Mouse (Mus musculus): Measurements from ENCODE around the gene Reep1. TPM values are rescaled to one million over a fixed set of nuclear protein-coding genes. Genes with fewer than 3 reads are reported as not detected.
A peak's percentile ranks its signal among the peaks of the same experiment; 100 is the strongest.

Gene Reep1
- 100 to 1,000 TPM; 158 to 166 TPM for total RNA-seq (2021)
- long read RNA-seq, transcript Reep1-201 (7 exons, 3,924 nt), result major isoform, 107 of 128 reads
- long read RNA-seq, partial matches to known transcripts, result 12 of 128 reads
- long read RNA-seq, other reads (novel, unspliced or antisense), result 9 of 128 reads

GRCm38 (mm10) chr6:71707511-71708501 is at the start of gene Reep1:
TSS of gene Reep1 (plus strand) at chr6:71707561.
- peak; percentile 68 to 77 for DNase-seq (ENCODE audit: low spot score in 2 of 2)

GRCm38 (mm10) chr6:71658290-71658689 is 49.1 kb upstream of the Reep1 start:
- no peak for DNase-seq (ENCODE audit: low spot score in 2 of 2)

GRCm38 (mm10) chr6:71664511-71664910 is 42.9 kb upstream of the Reep1 start:
- no peak for DNase-seq (ENCODE audit: low spot score in 2 of 2)

GRCm38 (mm10) chr6:71673166-71673565 is 34.2 kb upstream of the Reep1 start:
- DNase-seq (ENCODE audit: low spot score in 2 of 2), result no peak

GRCm38 (mm10) chr6:71678891-71679290 is 28.5 kb upstream of the Reep1 start:
- no peak for DNase-seq (ENCODE audit: low spot score in 2 of 2)

GRCm38 (mm10) chr6:71695150-71695549 is 12.2 kb upstream of the Reep1 start:
- DNase-seq (ENCODE audit: low spot score in 2 of 2), result no peak

- DNase-seq (ENCODE audit: low spot score in 2 of 2), result no peak
Observed at GRCm38 (mm10) chr6:71695599-71695998, 11.8 kb upstream of the Reep1 start.

GRCm38 (mm10) chr6:71706871-71707270 is 490 bp upstream of the Reep1 start:
- DNase-seq (ENCODE audit: low spot score in 2 of 2), result no peak

- DNase-seq (ENCODE audit: low spot score in 2 of 2), result no peak
Observed at GRCm38 (mm10) chr6:71708528-71708927, 1.2 kb downstream of the Reep1 start.

GRCm38 (mm10) chr6:71710323-71710722 is 3.0 kb downstream of the Reep1 start:
- DNase-seq (ENCODE audit: low spot score in 2 of 2), result no peak

GRCm38 (mm10) chr6:71711201-71711600 is 3.8 kb downstream of the Reep1 start:
- DNase-seq (ENCODE audit: low spot score in 2 of 2), result no peak

- no peak for DNase-seq (ENCODE audit: low spot score in 2 of 2)
Observed at GRCm38 (mm10) chr6:71713532-71713931, 6.2 kb downstream of the Reep1 start.

GRCm38 (mm10) chr6:71715006-71715405 is 7.6 kb downstream of the Reep1 start:
- no peak for DNase-seq (ENCODE audit: low spot score in 2 of 2)

- no peak for DNase-seq (ENCODE audit: low spot score in 2 of 2)
Observed at GRCm38 (mm10) chr6:71716434-71716833, 9.1 kb downstream of the Reep1 start.

- no peak for DNase-seq (ENCODE audit: low spot score in 2 of 2)
Observed at GRCm38 (mm10) chr6:71718322-71718721, 11.0 kb downstream of the Reep1 start.

GRCm38 (mm10) chr6:71719302-71719701 is 11.9 kb downstream of the Reep1 start:
- DNase-seq (ENCODE audit: low spot score in 2 of 2), result no peak

- no peak for DNase-seq (ENCODE audit: low spot score in 2 of 2)
Observed at GRCm38 (mm10) chr6:71722988-71723387, 15.6 kb downstream of the Reep1 start.

- DNase-seq (ENCODE audit: low spot score in 2 of 2), result no peak
Observed at GRCm38 (mm10) chr6:71723555-71723954, 16.2 kb downstream of the Reep1 start.

GRCm38 (mm10) chr6:71726710-71727109 is 19.3 kb downstream of the Reep1 start:
- no peak for DNase-seq (ENCODE audit: low spot score in 2 of 2)

GRCm38 (mm10) chr6:71728306-71728705 is 20.9 kb downstream of the Reep1 start:
- DNase-seq (ENCODE audit: low spot score in 2 of 2), result no peak

GRCm38 (mm10) chr6:71734910-71735599 is 27.7 kb downstream of the Reep1 start:
- no peak for DNase-seq (ENCODE audit: low spot score in 2 of 2)

- DNase-seq (ENCODE audit: low spot score in 2 of 2), result no peak
Observed at GRCm38 (mm10) chr6:71735600-71736010, 28.2 kb downstream of the Reep1 start.
